Mouse (Mus musculus) megakaryocyte progenitor cell, adult 5-6 weeks (primary cell): Measurements from ENCODE around the gene 2010111I01Rik. TPM values are rescaled to one million over a fixed set of nuclear protein-coding genes. Genes with fewer than 3 reads are reported as not detected.

Experiments
- ATAC-seq: replicated peaks from 2 replicates; pipeline ENCODE4 v1.8.0; 2016; ENCODE audit warnings: mild to moderate bottlenecking, moderate TSS enrichment, inconsistent platforms; ENCODE audit not compliant: poor library complexity
- total RNA-seq, 2 experiments: library from RNA; stranded (forward) in 1 of 2; stranded (reverse) in 1 of 2; fragments of 157-497, 149-512 nt in 1 of 2; fragments of 200-1000 nt in 1 of 2; gene quantifications; 2 replicates each; pipeline versions ENCODE4 v1.2.3 to v1.2.4; 2015 to 2017

The 2010111I01Rik gene
- total RNA-seq, 2 experiments from 2014 or later, result 53.7 to 90.2 TPM

GRCm38 (mm10) chr13:62952624-62953023 is 12.1 kb upstream of the 2010111I01Rik start:
- ATAC-seq, result peak; percentile 66

GRCm38 (mm10) chr13:62955997-62956396 is 8.7 kb upstream of the 2010111I01Rik start:
- ATAC-seq, result peak; percentile 35

- peak; percentile 81 for ATAC-seq
Measured at GRCm38 (mm10) chr13:62956776-62957175, 7.9 kb upstream of the 2010111I01Rik start.

- ATAC-seq, result peak; percentile 53
Measured at GRCm38 (mm10) chr13:62963358-62963757, 1.3 kb upstream of the 2010111I01Rik start.

- no peak for ATAC-seq
Measured at GRCm38 (mm10) chr13:62968223-62968622, 3.5 kb downstream of the 2010111I01Rik start.

- peak; percentile 93 for ATAC-seq
Measured at GRCm38 (mm10) chr13:62970515-62971269, 6.0 kb downstream of the 2010111I01Rik start.

GRCm38 (mm10) chr13:62972403-62972802 is 7.7 kb downstream of the 2010111I01Rik start:
- ATAC-seq, result no peak

GRCm38 (mm10) chr13:62973111-62973510 is 8.4 kb downstream of the 2010111I01Rik start:
- ATAC-seq, result no peak

GRCm38 (mm10) chr13:62978104-62978503 is 13.4 kb downstream of the 2010111I01Rik start:
- ATAC-seq, result peak; percentile 58

- no peak for ATAC-seq
Measured at GRCm38 (mm10) chr13:62978784-62979183, 14.1 kb downstream of the 2010111I01Rik start.

- no peak for ATAC-seq
Measured at GRCm38 (mm10) chr13:62979215-62979614, 14.5 kb downstream of the 2010111I01Rik start.

- no peak for ATAC-seq
Measured at GRCm38 (mm10) chr13:62980131-62980530, 15.4 kb downstream of the 2010111I01Rik start.

- ATAC-seq, result no peak
Measured at GRCm38 (mm10) chr13:62984485-62984884, 19.8 kb downstream of the 2010111I01Rik start.

GRCm38 (mm10) chr13:62989891-62990490 is 25.3 kb downstream of the 2010111I01Rik start:
- ATAC-seq, result no peak

GRCm38 (mm10) chr13:62993543-62994477 is 29.1 kb downstream of the 2010111I01Rik start:
- no peak for ATAC-seq

GRCm38 (mm10) chr13:62996767-62997166 is 32.1 kb downstream of the 2010111I01Rik start:
- ATAC-seq, result no peak

- peak; percentile 63; the same call in 1 of the 2 replicates for ATAC-seq
Measured at GRCm38 (mm10) chr13:63007491-63007890, 42.8 kb downstream of the 2010111I01Rik start.

- no peak for ATAC-seq
Measured at GRCm38 (mm10) chr13:63010345-63011090, 45.8 kb downstream of the 2010111I01Rik start.

- no peak for ATAC-seq
Measured at GRCm38 (mm10) chr13:63014353-63014752, 49.7 kb downstream of the 2010111I01Rik start.

- ATAC-seq, result no peak
Measured at GRCm38 (mm10) chr13:63015362-63015761, 50.7 kb downstream of the 2010111I01Rik start.
